Mouse (Mus musculus): ENCODE measurements at regions not wholly inside any gene's neighbourhood (a gene's known extent, or its start where the extent isn't known, plus 50 kb on each side); places are given as distances from the start of the nearest gene placed in this dataset.

- H3K9me3 ChIP-seq (ENCODE audit: control insufficient read depth, low read length): no peaks in the 10 kb centered on the region
- H3K27ac ChIP-seq (replicated peaks; ENCODE audit: low read depth, low read length): no peak overlapping the region
- ATAC-seq (ENCODE audit: low FRiP score, low TSS enrichment): no peak
- no peak overlapping the region for H3K9ac ChIP-seq (replicated peaks; ENCODE audit: low read length)
- 85% methylated on average over 6 of the region's 6 CpGs for WGBS
- H3K27me3 ChIP-seq (ENCODE audit: control insufficient read depth, insufficient read depth, low read length): no peaks in the 10 kb centered on the region
- no peak for DNase-seq
- peaks cover 21% of the 10 kb centered on the region for H3K4me1 ChIP-seq (ENCODE audit: control insufficient read depth, insufficient read depth, low read length)
- H3K4me2 ChIP-seq (ENCODE audit: low read length): no peak overlapping the region
- H3K36me3 ChIP-seq (ENCODE audit: control insufficient read depth, insufficient read depth, low read length): no peaks in the 10 kb centered on the region
- no peak overlapping the region for H3K4me3 ChIP-seq (replicated peaks; ENCODE audit: low read depth, low read length)
Measured at GRCm38 (mm10) chr3:149329615-149330014, 339.3 kb upstream of the Adgrl2 start.

GRCm38 (mm10) chr3:149326664-149327063, 336.3 kb upstream of the Adgrl2 start:
- H3K27ac ChIP-seq (replicated peaks; ENCODE audit: low read depth, low read length): no peak overlapping the region
- 71% methylated on average over 5 of the region's 5 CpGs for WGBS
- ATAC-seq (ENCODE audit: low FRiP score, low TSS enrichment) (no peak), DNase-seq (no peak)
- H3K4me2 ChIP-seq (ENCODE audit: low read length): no peak overlapping the region
- H3K9ac ChIP-seq (replicated peaks; ENCODE audit: low read length): no peak overlapping the region
- H3K4me1 ChIP-seq (ENCODE audit: control insufficient read depth, insufficient read depth, low read length): peaks cover 6% of the 10 kb centered on the region
- no peaks in the 10 kb centered on the region for H3K36me3 ChIP-seq (ENCODE audit: control insufficient read depth, insufficient read depth, low read length)
- H3K4me3 ChIP-seq (replicated peaks; ENCODE audit: low read depth, low read length): no peak overlapping the region
- no peaks in the 10 kb centered on the region for H3K27me3 ChIP-seq (ENCODE audit: control insufficient read depth, insufficient read depth, low read length)
- H3K9me3 ChIP-seq (ENCODE audit: control insufficient read depth, low read length): no peaks in the 10 kb centered on the region

DNA sequence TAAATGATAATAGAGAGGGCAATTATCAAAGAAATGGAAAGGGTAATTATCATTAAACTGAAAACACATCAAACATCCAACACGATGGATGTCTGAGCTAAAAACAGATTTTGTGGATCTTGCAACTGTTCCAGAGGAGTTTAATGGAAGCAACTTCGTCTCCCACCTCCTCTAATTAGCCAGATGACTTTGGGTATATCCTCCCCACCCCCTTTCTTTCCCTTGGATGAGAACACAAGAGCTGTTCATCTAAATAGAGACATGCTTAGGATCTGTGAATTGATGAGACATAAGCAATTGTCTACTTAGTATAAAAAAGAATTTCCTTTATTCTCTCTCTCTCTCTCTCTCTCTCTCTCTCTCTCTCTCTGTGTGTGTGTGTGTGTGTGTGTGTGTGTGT, 333.7 kb upstream of the Adgrl2 start:
- no peaks in the 10 kb centered on the region for H3K27me3 ChIP-seq (ENCODE audit: control insufficient read depth, insufficient read depth, low read length)
- no peak overlapping the region for H3K27ac ChIP-seq (replicated peaks; ENCODE audit: low read depth, low read length)
- 64% methylated on average over 2 of the region's 2 CpGs for WGBS
- no peaks in the 10 kb centered on the region for H3K36me3 ChIP-seq (ENCODE audit: control insufficient read depth, insufficient read depth, low read length)
- DNase-seq (no peak), ATAC-seq (ENCODE audit: low FRiP score, low TSS enrichment) (no peak)
- no peaks in the 10 kb centered on the region for H3K4me1 ChIP-seq (ENCODE audit: control insufficient read depth, insufficient read depth, low read length)
- H3K9me3 ChIP-seq (ENCODE audit: control insufficient read depth, low read length): no peaks in the 10 kb centered on the region
- no peak overlapping the region for H3K9ac ChIP-seq (replicated peaks; ENCODE audit: low read length)
- H3K4me3 ChIP-seq (replicated peaks; ENCODE audit: low read depth, low read length): no peak overlapping the region
- no peak overlapping the region for H3K4me2 ChIP-seq (ENCODE audit: low read length)

GRCm38 (mm10) chr3:149318728-149319127, 328.4 kb upstream of the Adgrl2 start:
- H3K27me3 ChIP-seq (ENCODE audit: control insufficient read depth, insufficient read depth, low read length): no peaks in the 10 kb centered on the region
- H3K36me3 ChIP-seq (ENCODE audit: control insufficient read depth, insufficient read depth, low read length): no peaks in the 10 kb centered on the region
- H3K9me3 ChIP-seq (ENCODE audit: control insufficient read depth, low read length): no peaks in the 10 kb centered on the region
- no peaks in the 10 kb centered on the region for H3K4me1 ChIP-seq (ENCODE audit: control insufficient read depth, insufficient read depth, low read length)
- H3K4me3 ChIP-seq (replicated peaks; ENCODE audit: low read depth, low read length): no peak overlapping the region
- no peak overlapping the region for H3K4me2 ChIP-seq (ENCODE audit: low read length)
- no peak overlapping the region for H3K9ac ChIP-seq (replicated peaks; ENCODE audit: low read length)
- ATAC-seq (ENCODE audit: low FRiP score, low TSS enrichment) (no peak), DNase-seq (no peak)
- WGBS: 78% methylated on average over 9 of the region's 9 CpGs
- no peak overlapping the region for H3K27ac ChIP-seq (replicated peaks; ENCODE audit: low read depth, low read length)

GRCm38 (mm10) chr3:149314258-149314657, 323.9 kb upstream of the Adgrl2 start:
- 43% methylated on average over 4 of the region's 4 CpGs for WGBS
- no peaks in the 10 kb centered on the region for H3K27me3 ChIP-seq (ENCODE audit: control insufficient read depth, insufficient read depth, low read length)
- H3K36me3 ChIP-seq (ENCODE audit: control insufficient read depth, insufficient read depth, low read length): no peaks in the 10 kb centered on the region
- no peaks in the 10 kb centered on the region for H3K4me1 ChIP-seq (ENCODE audit: control insufficient read depth, insufficient read depth, low read length)
- no peak for DNase-seq
- H3K9ac ChIP-seq (replicated peaks; ENCODE audit: low read length): no peak overlapping the region
- no peak for ATAC-seq (ENCODE audit: low FRiP score, low TSS enrichment)
- no peaks in the 10 kb centered on the region for H3K9me3 ChIP-seq (ENCODE audit: control insufficient read depth, low read length)
- H3K4me2 ChIP-seq (ENCODE audit: low read length): no peak overlapping the region
- no peak overlapping the region for H3K4me3 ChIP-seq (replicated peaks; ENCODE audit: low read depth, low read length)
- H3K27ac ChIP-seq (replicated peaks; ENCODE audit: low read depth, low read length): no peak overlapping the region

DNA sequence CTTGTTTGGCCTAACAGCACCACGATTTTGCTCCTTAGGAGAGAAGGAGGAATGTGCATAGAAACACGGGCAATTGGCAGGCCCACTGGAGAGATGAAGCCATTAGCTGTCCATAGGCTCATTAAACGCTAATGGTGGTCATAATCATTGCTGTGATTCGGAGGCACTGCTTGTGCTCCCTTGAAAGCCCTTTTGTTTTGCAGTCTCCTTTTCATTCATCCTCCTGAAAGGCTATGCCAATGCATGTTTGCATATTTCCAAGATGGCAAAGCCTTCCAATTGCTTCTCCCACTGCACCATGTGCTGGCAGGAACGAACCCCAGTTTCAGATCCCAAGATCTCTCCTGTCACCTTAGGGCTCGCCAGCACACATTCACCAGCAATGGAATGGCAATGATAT, 322.9 kb upstream of the Adgrl2 start:
- 78% methylated on average over 6 of the region's 6 CpGs for WGBS
- H3K27ac ChIP-seq (replicated peaks; ENCODE audit: low read depth, low read length): no peak overlapping the region
- no peak for ATAC-seq (ENCODE audit: low FRiP score, low TSS enrichment)

DNA sequence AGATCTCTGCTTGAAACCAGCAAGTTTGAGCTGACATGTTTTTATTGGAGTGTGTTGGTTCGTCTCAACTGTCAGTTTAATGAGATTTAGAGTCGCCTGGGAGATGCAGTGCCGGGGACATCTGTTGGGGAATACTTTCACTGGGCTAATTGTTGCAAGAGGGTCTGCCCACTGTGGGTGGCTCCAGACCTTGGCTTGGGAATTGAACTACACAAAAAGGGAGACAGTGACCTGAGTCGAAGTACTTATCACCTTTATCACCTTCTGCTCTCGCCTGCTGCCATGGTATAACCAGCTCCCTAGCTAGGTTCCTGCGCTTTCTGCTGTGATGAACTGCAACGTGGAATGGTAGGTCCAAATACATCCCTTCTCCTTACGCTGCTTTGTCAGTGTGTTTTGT, 321.2 kb upstream of the Adgrl2 start:
- Histone ChIP-seq H3K4me1 (ENCODE audit: control insufficient read depth, insufficient read depth, low read length) (no peaks in the 10 kb centered on the region), H3K9ac (replicated peaks; ENCODE audit: low read length) (no peak overlapping the region), H3K4me3 (replicated peaks; ENCODE audit: low read depth, low read length) (no peak overlapping the region), H3K9me3 (ENCODE audit: control insufficient read depth, low read length) (no peaks in the 10 kb centered on the region), H3K4me2 (ENCODE audit: low read length) (no peak overlapping the region), H3K27me3 (ENCODE audit: control insufficient read depth, insufficient read depth, low read length) (no peaks in the 10 kb centered on the region), H3K27ac (replicated peaks; ENCODE audit: low read depth, low read length) (no peak overlapping the region), H3K36me3 (ENCODE audit: control insufficient read depth, insufficient read depth, low read length) (no peaks in the 10 kb centered on the region)
- DNase-seq (no peak), ATAC-seq (ENCODE audit: low FRiP score, low TSS enrichment) (no peak)
- WGBS: 92% methylated on average over 8 of the region's 8 CpGs

More for the DNA sequence above, 322.9 kb upstream of the Adgrl2 start:
- Histone ChIP-seq H3K4me2 (ENCODE audit: low read length) (no peak overlapping the region), H3K27me3 (ENCODE audit: control insufficient read depth, insufficient read depth, low read length) (no peaks in the 10 kb centered on the region), H3K36me3 (ENCODE audit: control insufficient read depth, insufficient read depth, low read length) (no peaks in the 10 kb centered on the region), H3K4me1 (ENCODE audit: control insufficient read depth, insufficient read depth, low read length) (no peaks in the 10 kb centered on the region), H3K9me3 (ENCODE audit: control insufficient read depth, low read length) (no peaks in the 10 kb centered on the region), H3K9ac (replicated peaks; ENCODE audit: low read length) (no peak overlapping the region), H3K4me3 (replicated peaks; ENCODE audit: low read depth, low read length) (no peak overlapping the region)
- no peak for DNase-seq

- ATAC-seq (ENCODE audit: low FRiP score, low TSS enrichment) (no peak), DNase-seq (no peak)
- no peak overlapping the region for H3K27ac ChIP-seq (replicated peaks; ENCODE audit: low read depth, low read length)
- no peaks in the 10 kb centered on the region for H3K4me1 ChIP-seq (ENCODE audit: control insufficient read depth, insufficient read depth, low read length)
- no peaks in the 10 kb centered on the region for H3K9me3 ChIP-seq (ENCODE audit: control insufficient read depth, low read length)
- H3K9ac ChIP-seq (replicated peaks; ENCODE audit: low read length): no peak overlapping the region
- 29% methylated on average over 3 of the region's 3 CpGs for WGBS
- H3K27me3 ChIP-seq (ENCODE audit: control insufficient read depth, insufficient read depth, low read length): no peaks in the 10 kb centered on the region
- no peaks in the 10 kb centered on the region for H3K36me3 ChIP-seq (ENCODE audit: control insufficient read depth, insufficient read depth, low read length)
- H3K4me3 ChIP-seq (replicated peaks; ENCODE audit: low read depth, low read length): no peak overlapping the region
- H3K4me2 ChIP-seq (ENCODE audit: low read length): no peak overlapping the region
Measured at GRCm38 (mm10) chr3:149306709-149307108, 316.4 kb upstream of the Adgrl2 start.

- H3K27me3 ChIP-seq (ENCODE audit: control insufficient read depth, insufficient read depth, low read length): no peaks in the 10 kb centered on the region
- DNase-seq (no peak), ATAC-seq (ENCODE audit: low FRiP score, low TSS enrichment) (no peak)
- no peak overlapping the region for H3K4me3 ChIP-seq (replicated peaks; ENCODE audit: low read depth, low read length)
- no peaks in the 10 kb centered on the region for H3K36me3 ChIP-seq (ENCODE audit: control insufficient read depth, insufficient read depth, low read length)
- WGBS: 12% methylated on average over 5 of the region's 5 CpGs
- H3K9ac ChIP-seq (replicated peaks; ENCODE audit: low read length): no peak overlapping the region
- H3K4me2 ChIP-seq (ENCODE audit: low read length): no peak overlapping the region
- H3K9me3 ChIP-seq (ENCODE audit: control insufficient read depth, low read length): no peaks in the 10 kb centered on the region
- no peak overlapping the region for H3K27ac ChIP-seq (replicated peaks; ENCODE audit: low read depth, low read length)
- no peaks in the 10 kb centered on the region for H3K4me1 ChIP-seq (ENCODE audit: control insufficient read depth, insufficient read depth, low read length)
Measured at GRCm38 (mm10) chr3:149306291-149306690, 315.9 kb upstream of the Adgrl2 start.

Data from midbrain, embryonic 14.5 days (tissue).